Mouse (Mus musculus) gastrocnemius, postnatal 14 days (tissue): ENCODE results near the gene Dhrs7b. TPM values are rescaled to one million over a fixed set of nuclear protein-coding genes. Genes with fewer than 3 reads are reported as not detected.
A peak's percentile ranks its signal among the peaks of the same experiment; 100 is the strongest.
"Not testable (repeated sequence)": the region's sequence is repeated elsewhere in the genome, so short reads cannot be mapped to it uniquely, and the experiment has no call there.

ENCODE experiments used
- DNase-seq: peaks from one replicate; pipeline ENCODE4 v3.0.0; 2021; ENCODE audit warnings: mixed read lengths
- intact Hi-C: fragments of 180-260 bp; cut with DNase I; formaldehyde crosslinking; loops from one replicate; pipeline ENCODE4 v1.15.1; 2025; ENCODE audit warnings: low total_unique reads
- total RNA-seq, 2 experiments: library from RNA; stranded (reverse); gene quantifications; 2 replicates each; pipeline ENCODE4 v1.2.3; 2021

Gene Dhrs7b
- total RNA-seq, 2 experiments from 2014 or later = 16.9 to 19.9 TPM

DNA sequence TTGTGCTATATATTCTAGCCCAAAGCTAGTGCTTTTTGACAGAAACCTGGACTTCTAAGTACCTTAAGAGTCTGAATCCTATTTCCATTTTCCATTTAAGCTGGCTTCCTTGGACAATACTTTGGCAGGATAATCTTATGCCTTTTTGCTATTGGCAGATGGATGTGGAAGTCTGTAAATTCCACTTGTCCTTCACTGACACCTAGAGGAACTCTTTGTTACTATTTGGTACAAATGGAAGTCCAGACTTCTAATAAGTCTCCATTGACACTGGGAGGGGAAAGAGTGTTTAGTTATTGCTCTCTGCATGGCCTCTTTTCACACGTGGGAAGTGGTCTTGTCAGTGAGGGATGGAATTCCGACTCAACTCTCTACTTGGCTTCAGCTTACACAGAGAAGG, 1.5 kb upstream of the Dhrs7b start:
- intact Hi-C loops = loop anchor here (10.0 kb wide), 1 partner anchor 134 kb away; the partner anchor contains the start of gene Llgl1

GRCm38 (mm10) chr11:60836897-60837296, 6.5 kb downstream of the Dhrs7b start:
- intact Hi-C loops = no loop called here
- DNase-seq = no peak

More for the DNA sequence above, 1.5 kb upstream of the Dhrs7b start:
- no peak for DNase-seq

DNA sequence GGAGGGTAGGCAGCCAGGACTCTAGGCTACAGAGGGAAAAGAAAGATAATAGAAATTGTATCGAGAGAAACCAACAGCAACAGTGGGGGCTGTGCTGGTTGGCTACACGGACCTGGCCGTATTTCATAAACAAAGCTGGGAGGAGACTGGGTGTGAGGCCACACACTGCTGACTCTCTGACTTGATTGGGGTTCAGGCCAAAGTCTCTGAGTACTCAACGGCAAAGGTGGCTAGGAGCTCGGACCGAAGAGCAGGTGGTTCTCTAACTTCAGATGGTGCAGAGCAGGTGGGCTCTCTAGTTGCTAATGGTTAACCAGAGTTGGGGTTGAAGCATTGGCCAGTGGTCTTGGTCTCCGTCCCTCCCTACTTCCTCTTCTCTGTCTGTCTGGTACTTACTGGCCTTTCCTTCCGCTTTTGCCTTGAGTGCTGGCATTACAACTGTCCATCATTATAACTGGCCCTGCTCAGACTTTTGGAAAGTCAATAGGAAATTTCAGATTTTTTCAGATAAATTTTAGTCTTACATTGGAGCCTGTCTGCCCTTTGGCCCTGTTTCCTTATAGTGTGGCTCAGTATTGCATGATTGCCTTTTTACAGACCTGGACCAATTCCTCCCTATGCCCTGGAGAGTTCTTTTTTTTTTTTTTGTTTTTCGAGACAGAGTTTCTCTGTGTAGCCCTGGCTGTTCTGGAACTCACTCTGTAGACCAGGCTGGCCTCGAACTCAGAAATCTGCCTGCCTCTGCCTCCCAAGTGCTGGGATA, 7.4 kb downstream of the Dhrs7b start:
- no peak for DNase-seq
- intact Hi-C loops = no loop called here

DNA sequence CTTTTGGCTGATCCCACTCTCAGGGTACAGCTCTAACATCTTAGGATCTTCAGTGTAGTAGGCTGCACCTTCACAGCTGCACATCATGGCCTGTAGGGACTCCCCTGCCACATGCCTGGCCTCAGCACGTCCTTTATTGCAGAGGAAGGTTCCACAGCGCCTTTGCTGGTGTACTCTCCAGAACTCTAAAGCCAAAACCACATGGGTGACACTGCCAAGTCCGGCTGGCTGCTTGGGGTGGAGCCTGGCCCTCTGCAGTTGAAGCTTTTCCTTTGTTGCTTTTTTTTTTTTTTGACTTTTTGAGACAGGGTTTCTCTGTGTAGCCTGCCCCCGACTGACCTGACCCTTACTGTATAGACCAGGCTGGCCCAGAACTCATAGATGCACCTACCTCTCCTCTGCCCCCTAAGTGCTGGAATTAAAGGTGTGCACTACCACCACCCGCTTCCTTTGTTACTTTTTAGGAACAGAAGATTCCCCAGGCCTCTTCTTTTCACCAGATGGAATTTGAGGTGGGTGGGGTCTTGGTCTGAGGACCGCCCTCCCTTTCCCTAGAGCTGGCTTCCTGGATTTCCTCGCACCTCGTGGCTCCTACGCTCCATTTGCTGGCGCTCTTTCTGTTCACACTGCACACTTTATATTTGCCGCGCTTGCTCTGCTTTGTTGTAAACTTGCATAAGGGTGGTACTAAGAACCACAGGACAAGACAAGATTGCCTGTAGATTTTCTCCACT, 11.2 kb downstream of the Dhrs7b start:
- peak; percentile 41 for DNase-seq
- intact Hi-C loops = no loop called here

DNA sequence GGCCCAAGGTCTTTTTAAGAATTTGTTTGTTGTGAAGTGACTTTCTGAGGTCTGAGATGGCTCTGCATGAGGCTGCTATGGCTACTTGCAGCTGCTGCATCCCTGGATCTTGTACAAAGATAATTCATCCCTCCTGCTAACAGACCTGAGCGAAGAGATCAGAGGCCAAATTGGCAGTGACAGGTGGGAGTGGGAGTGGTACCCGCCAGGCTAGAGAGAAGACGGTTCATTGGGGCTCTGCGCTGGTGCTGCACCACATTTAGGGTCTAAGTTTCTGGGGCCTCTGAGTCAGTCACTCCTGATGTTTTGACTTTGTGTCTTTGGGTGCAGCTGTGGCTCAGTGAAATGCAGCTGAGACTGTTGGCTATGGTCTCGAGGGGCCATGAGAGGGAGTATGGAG, 13.0 kb downstream of the Dhrs7b start:
- no peak for DNase-seq
- intact Hi-C loops = no loop called here

DNA sequence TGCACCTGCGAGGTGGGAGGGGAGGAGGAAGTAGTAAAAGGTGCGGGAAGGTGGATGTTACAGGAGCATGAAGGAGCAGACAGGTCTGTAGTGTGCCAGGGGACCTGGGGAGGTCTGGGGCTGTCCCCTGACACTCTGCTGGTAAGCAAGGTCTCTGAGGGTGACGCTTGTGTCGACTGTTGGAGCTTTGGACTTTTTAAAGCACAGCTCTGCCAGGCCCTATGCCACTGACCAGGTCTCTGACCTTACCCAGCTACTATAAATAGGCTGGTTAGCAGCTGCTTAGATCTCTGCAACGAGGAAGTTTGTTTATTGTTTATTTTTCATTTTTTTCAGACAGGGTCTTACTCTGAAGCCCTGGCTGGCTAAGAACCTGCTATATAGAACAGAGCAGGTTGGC, 15.0 kb downstream of the Dhrs7b start:
- intact Hi-C loops = no loop called here
- no peak for DNase-seq

GRCm38 (mm10) chr11:60856587-60856986, 26.2 kb downstream of the Dhrs7b start:
- intact Hi-C loops = no loop called here
- no peak for DNase-seq

GRCm38 (mm10) chr11:60861993-60862392, 31.6 kb downstream of the Dhrs7b start:
- intact Hi-C loops = no loop called here
- DNase-seq = no peak

DNA sequence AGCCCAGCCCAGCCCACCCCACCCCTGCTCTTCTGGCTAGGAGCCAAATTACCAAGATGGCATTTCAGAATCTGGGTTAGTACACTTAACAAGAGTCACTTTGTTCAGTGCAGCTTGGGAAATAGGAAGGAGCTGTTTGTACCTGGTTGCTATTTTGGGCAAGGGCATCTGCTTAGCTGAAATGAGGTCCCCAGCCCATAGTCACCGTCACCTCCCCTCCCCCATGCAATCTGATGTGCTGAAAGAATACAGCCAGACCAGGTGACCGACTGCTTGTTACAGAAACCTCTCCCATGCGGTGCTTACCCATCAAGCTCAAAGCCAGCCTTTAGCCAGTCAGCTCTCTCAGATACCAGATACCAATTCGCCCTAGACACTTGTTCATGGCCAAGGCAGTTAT, 32.8 kb downstream of the Dhrs7b start:
- DNase-seq = no peak
- intact Hi-C loops = no loop called here

DNA sequence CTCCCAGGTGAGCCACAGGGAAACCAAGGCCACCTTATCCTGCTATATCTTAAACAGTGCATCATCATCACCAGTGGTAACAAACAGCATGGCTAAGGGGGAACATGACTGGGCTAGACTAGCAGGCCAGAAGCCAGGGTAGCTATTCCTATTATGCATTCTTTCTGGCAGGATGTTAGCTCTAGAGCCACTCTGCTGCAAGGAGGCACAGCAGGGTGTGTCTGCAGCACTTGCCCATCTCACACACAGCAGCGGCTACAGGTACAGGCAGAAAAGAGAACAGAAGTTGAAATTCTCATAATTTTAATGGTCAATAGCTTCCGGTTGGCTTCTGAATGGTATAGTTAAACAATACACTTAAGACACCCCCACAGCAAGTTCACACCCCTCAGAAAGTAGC, 33.7 kb downstream of the Dhrs7b start:
- no peak for DNase-seq

GRCm38 (mm10) chr11:60864916-60865315, 34.5 kb downstream of the Dhrs7b start:
- DNase-seq = no peak
- intact Hi-C loops = no loop called here

More for the DNA sequence above, 33.7 kb downstream of the Dhrs7b start:
- intact Hi-C loops = no loop called here

- no peak for DNase-seq
- intact Hi-C loops = no loop called here
Observed at GRCm38 (mm10) chr11:60866021-60866420, 35.6 kb downstream of the Dhrs7b start.

DNA sequence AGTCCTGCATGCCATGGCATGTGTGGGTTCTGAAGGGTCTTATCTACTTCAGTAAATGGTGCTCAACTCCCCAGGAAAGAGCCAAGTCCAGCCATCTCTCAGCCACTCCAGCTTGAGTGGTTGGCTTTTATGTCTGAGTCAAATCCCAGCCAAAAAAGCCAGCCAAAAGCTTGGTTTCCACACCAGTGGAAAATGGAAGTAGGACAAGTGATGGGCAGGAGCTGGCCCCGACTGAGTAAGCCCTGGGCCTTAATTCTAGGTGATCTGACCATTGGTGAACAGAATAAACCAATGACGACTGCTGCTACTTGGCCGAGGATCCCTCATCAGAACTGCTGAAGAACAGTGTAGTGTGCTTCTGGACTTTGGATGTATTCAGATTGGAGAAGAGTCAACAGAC, 37.0 kb downstream of the Dhrs7b start:
- no peak for DNase-seq
- intact Hi-C loops = no loop called here

GRCm38 (mm10) chr11:60867904-60868303, 37.5 kb downstream of the Dhrs7b start:
- intact Hi-C loops = no loop called here
- DNase-seq = no peak

GRCm38 (mm10) chr11:60869471-60869870, 39.0 kb downstream of the Dhrs7b start:
- DNase-seq, intact Hi-C loops: not testable (repeated sequence)

DNA sequence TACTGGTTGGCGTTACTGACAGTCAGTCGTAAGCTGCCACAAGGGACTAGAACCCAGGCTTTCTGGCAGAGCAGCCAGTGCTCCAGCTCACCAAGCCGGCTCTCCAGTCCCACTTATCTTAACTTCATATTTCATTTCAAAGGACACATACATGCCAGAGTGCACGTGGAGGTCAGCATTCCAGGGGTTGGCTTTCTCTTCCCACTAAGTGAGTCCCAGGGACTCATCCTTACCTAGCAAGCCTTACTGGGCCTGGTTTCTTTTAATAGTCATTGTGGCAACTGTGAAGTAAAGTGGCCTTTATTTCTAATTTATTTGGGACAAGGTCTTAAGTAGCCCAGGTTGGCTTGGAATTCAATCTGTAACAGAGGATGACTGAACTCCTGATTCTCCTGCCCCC, 41.0 kb downstream of the Dhrs7b start:
- DNase-seq = no peak
- intact Hi-C loops = no loop called here

DNA sequence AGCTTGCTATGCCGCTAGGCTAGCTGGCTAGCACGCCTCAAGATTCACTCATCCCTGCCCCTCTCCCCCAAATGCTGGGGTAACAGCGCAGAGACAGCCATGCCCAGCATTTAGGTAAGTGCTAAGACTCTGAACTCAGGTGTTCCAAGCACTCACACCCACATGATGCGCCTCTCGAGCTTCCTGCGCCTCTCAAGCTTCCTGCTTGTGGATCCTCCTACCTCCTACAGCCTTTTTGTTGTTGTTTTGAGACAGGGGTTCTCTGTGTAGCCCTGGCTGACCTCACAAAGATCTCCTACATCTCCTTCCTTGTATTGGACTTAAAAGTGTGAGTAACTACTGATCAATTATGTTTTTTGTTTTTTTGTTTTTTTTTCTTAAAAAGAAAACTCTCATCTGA, 42.7 kb downstream of the Dhrs7b start:
- DNase-seq = no peak
- intact Hi-C loops = no loop called here

DNA sequence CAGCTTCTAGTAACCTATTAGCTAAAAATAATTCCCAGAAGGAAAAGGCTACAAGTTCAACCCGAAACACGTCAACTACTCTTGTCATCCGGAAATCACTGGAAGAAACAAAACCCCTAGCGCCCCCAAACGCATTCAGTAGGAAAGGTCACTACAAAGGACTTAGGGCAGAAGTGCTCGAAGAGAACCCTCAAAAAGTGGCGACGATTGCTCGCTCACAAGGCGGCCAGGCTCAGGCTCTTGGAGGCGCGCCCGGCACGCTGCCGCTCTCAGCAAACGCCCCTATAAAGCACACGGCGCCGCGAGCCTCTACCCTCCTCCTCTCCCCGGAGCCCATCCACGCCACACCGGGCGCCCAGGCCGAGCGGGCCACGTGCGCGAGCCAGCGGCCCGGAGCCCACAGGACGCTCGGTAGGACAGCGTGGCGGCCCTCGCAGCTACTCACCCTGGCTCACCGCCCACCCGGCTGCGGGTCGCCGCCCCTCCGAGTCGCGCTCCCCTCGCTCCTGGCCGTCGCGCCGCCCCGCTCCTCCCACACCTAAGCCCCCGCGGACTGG, 47.7 kb downstream of the Dhrs7b start:
- intact Hi-C loops = no loop called here
- DNase-seq = peak; percentile 65

DNA sequence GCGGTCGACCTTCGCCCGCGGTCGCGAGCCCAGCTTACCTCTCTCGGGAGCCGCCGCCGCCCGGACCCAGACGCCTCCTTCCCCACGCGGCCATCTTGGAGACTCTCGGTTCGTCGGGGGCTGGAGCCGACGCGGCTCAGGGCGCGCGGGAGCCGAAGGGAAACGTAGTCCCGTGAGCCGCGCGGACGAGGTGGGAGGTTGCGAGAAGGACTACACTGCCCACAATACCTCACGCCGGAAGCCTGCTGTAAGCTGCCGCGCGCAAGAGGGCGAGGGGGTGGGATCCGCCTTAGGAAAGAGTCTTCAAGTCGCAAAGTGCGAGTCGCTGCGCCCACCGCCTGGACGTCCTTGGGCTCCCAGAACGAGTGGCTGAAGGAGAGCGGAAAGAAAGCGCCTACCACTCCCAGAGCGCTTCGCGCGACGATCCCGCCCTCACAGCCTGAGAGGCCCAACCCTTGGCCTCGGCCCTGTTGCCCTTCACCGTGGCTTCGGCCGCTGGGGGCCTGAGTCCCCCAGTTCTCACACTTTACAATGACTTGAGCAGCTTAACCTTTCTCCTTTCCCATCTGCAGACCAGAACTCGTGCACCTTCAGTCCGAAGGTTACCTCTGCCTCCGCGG, 48.4 kb downstream of the Dhrs7b start, which contains the start of gene Tmem11:
Gene Tmem11, minus strand, starts transcription at position 598 of the 620 bp plus-strand sequence.
- intact Hi-C loops = no loop called here
- DNase-seq = peak; percentile 95

GRCm38 (mm10) chr11:60879423-60879822, 49.0 kb downstream of the Dhrs7b start:
- intact Hi-C loops = no loop called here
- DNase-seq = peak; percentile 44
